Mouse (Mus musculus) testis, postnatal 10 days (tissue): ENCODE data around the gene Atf7.

ENCODE experiments used
- DNase-seq: peaks from one replicate; pipeline ENCODE4 v3.0.0; 2021; ENCODE audit warnings: low spot score

Gene Atf7

DNA sequence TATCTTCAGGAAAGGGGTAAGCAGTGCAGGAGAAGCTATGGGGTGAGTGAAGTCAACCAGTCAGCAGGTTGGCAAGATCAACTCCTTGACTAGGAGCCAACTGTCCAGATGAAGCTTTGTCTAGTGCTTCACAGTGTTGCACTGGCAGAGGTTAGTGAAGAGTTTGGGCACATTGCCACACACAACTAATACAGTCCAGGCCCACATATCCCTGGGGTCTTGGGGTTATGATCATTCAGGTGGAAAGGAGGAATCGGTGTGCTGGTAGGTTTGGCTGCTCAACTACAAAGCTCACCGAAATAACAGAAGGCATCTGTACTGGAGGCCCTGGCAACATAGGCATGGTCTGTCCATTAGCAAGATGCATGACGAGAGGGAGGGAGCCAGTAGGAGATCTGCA lies 77.8 kb downstream of the Atf7 start:
- peak; percentile 29 for DNase-seq

DNA sequence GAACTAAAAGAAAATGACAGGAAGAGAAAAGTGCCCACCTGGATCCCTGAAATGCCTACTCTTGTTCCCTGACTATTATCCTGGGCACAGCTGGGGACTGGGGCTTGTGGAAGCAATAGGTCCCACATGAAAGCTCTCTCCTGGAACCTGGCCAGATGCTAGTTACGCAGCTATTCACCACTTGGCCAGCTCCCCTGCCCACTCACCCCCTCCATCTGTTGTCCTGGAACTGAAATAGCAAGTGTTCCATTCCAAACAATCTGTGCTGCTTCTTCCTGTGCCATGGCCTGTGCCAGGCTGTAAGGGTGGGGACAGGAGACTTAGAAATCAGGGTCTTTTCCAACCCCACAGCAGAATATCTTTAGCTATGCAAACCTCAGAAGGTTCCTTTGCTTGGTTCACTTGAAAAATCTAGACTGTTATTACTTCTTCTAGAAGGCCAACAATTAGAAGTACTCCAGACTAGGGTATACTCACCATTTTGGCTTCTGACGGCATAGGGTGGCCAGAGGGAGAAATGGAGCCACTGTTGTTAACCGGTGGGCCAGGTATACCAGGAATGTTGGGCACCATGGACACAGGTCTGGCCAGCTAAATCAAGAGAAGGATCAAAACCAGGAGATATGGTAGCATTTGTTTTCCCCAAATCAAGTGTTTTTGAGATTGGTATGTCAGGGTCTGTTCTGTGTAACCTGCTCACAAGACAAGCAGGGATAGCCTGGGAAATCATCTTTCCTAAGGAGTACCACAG lies 78.4 kb downstream of the Atf7 start:
- DNase-seq = peak; percentile 47

DNA sequence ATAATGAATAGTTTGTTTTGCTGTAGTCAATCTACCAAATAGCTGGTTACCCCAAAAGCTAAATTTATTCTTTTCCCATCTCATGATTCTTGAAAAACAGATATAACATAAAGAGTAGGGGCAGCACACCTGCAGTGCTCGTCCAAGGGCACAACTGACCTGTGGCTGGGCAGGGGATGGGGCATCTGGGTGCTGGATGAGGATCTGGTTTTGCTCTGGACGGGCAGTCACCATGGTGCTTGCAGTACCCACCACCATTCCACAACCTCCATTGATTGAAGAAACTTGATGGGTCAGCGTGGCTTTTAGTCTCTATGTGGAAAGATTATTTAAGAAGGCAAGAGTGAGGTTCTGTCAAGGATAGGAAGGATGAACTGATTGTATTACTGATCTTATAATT lies 79.0 kb downstream of the Atf7 start:
- peak; percentile 33 for DNase-seq

DNA sequence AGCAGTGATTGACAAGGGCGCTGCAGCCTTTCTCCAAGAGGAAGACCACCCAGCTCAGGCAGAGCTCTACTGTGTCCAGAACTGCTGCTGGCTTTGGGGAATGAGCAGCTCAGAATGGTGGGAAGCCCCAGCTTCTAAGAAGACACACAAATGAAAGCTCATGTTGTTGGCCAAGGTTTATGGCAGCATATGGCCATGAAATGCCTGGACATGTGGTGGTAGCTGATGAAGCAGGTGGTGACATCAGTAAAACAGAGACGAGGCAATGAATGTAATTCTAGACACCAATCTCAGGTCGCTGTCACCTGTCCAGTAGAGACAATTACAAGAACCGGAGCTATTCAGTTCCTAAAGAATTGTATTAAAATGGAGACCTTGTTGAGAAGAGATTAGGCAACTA lies 80.5 kb downstream of the Atf7 start:
- DNase-seq = peak; percentile 23

DNA sequence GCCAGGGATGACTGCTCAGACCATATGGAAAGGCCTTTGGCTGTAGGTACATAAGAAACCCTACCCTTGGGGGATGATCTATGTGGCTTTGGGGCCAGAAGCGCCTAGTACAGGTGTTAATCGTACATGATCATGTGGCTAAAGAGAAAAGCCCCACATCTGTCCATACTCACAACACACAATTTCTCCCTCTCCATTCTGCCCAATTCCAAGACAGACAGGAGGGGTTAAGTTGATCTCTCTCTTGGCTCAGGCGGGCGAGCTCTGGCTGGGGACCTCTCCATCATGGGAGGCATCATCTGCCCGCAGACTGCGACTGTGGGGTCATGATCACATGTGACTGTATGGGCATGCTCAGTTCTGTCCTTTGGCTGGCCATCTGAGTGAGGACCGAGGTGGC lies 91.3 kb downstream of the Atf7 start:
- no peak for DNase-seq

DNA sequence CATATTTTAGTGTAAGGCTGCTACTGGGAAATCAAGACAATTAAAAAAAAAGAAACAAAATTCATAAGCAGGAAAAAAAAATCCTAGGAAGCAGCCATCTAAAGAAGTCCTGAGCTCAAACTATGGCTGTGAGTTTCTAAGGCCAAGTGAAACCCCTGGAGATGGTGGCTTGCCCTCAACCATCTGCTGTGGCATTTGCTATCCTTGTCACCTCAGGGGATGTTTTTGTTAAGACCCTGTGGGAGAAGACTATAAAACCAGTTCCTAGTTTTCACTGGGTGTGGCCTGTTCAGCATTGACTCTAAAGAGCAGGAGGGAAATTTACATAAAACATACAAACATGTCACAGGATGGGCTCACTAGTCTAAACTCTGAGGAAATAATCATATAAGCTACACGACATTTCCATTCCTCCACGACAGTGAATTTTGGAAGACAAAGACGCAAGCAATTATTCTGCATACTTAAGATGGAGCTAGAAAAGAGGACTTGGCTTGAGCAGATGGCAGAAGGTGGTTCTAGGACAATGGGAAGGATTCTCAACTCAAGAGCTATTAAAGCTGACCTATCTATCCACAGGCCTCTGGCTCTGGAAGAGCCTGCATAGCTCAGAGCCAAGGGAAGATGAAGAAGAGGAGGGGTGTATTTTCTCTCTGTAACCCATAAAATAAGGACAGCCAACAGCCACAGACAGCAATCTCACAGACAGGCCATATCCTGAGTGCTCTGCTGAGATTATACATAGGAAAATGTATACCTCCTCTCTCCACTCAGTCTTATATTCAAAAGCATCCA lies 93.0 kb downstream of the Atf7 start:
- DNase-seq = no peak

DNA sequence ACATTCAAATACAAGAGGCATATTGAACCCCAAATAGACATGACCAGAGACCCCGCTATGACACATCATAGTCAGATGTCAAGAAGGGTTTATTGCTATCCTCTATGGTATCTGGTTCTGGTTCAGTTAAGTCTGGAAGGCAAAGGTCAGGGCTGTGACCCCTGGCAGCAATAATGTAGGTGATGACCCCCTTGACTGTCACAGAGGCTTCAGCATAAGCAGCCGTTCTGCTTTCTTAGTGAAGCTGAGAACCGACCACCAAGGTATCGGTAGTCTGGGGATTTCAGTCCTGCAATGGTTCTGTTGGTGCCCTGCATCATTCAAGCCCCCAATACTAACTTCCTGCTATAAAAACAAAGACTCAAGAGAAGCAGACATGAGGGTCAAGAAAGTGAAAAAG lies 93.7 kb downstream of the Atf7 start:
- DNase-seq = no peak

DNA sequence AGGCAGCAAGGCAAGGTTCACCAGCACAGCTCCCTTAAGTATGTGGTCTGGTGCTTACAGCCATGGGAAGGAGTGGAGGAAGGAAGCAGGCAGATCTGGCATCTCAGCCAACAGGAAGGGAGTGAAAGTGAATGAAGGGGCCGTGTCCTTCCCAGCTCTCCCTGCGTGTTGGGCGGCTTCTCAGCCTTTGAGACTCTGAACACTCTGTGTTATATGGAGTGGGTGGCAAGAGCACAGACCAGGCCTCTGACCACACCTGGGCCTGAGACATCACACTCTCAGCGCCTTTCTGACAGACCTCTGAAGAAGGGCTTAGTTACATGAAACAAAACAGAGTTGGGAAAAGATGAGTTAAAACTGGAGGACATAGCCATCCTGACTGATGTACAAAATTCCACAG lies 94.7 kb downstream of the Atf7 start:
- DNase-seq = no peak

DNA sequence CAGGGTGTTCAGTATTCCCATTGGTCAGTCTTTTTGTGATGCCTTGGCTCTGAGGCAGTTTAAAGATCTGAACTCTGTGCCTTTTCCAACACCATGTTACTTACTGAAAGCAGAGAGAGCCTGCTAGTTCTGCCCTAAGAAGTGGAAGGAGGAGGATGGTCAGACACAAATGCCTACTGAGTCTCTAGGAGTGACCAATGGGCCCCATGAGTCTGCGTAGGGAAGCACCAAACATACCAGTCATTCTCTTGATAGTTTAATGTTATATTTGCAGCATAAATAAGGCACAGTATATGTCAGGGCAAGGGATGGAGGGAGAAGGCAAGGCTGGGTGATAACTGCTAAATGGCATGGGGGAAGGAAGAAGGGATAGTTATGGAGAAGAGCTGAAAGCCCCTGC lies 96.9 kb downstream of the Atf7 start:
- no peak for DNase-seq

DNA sequence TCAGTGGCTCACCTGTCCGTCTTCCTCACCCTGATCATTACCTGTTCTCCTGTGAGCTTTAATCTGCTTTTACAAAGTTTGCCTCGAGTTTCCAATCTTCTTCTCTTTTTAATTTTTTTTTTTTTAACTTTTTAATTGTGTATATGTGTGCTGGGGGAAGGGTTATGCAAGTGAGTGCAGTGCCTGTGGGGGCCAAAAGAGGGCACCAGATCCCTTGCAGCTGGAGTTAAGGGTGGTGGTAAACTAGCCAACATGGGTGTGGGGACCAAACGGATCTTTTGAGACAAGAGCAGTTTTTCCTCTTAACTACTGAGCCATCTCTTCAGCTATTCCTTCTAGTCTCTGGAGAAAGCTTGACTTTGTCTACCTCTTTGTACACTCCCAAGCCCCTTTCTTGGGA lies 97.3 kb downstream of the Atf7 start:
- DNase-seq = no peak

DNA sequence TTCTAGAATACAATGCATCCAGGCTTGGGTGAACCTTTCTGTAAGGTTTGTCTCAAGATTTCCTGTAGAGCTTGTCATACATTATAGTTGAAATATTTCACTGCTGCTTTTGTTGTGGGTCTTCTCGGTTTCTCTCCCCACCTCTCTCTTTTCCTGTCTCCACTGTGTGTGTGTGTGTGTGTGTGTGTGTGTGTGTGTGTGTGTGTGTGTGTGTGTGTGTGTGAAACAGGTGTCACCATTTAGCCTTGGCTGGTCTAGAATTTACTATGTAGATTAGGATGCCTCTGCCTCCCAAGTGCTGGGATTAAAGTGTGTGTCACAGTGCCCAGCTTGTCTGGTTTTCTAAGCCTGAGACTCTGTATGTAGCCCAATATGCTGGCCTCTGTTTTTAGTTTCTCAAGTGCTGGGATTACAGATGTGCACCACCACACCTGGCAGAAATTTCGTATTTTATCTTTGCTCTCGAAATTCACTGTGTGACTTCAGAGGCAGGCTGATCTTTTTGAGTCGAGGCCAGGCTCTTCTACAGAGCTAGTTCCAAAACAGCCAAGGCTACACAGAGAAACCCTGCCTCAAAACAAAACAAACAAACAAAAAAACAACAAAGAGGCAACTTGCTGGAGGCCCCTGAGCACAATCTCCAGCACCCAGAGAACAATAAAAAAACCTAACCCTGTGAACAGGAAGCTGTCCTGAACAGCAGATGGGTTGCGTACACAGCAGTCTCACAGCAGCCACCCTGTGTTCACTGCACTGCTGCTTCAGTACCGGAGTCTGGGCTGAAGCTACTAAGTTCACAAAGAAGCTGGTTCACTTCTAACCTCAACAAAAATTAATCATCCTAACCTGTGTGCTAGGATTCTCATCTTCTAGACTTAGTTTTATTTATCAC lies 98.9 kb downstream of the Atf7 start:
- DNase-seq = no peak

DNA sequence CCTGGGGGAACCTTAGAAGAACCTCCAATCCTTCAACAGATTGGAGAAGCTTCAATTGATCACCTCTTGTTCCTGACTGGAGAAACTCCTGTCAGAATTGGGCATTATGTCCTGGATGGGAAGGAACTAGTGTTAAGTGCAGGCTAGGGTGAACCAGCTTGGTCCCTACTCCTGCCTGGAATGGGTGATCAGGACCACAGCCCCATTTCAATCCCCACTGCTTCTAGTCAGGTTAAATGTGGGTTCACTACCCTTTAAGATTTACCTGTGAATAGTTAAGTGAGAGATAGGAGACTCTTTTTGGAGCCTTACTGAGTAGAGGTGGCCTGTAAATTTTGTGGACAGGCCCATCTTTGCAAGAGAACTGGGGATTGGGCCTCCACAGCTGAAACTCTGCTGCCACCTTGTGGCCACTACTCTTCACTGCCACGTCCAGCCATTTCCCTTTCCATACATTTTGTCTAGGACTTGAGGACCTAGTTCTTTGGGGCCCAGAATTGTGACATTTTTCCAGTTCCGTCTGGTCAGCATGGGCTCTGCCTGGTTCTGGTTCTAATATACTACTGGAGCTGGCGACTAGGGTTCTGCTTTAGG lies 100.3 kb downstream of the Atf7 start, which contains the start of gene Npff:
Npff (minus strand) TSS at position 51 of the 594 bp plus-strand sequence.
- peak; percentile 84 for DNase-seq

DNA sequence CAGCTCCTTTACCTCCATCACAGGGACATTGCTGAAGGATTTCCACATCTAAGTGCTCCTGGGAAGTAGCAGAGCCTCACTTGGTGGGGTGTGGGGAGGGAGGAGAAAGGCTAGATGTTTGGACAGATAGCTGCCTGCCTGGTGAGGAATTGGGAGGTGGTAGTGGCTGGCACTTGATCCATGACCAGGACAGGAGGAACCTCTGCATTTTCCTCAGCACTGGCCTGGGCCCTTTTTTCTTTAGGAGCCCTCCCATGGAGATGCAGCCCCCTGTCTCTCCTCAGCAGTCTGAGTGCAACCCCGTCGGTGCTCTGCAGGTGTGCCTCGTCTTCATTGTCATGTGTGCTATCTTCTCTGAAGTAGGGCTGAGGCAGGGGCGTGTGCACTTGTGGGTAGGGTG lies 103.8 kb downstream of the Atf7 start:
- no peak for DNase-seq

DNA sequence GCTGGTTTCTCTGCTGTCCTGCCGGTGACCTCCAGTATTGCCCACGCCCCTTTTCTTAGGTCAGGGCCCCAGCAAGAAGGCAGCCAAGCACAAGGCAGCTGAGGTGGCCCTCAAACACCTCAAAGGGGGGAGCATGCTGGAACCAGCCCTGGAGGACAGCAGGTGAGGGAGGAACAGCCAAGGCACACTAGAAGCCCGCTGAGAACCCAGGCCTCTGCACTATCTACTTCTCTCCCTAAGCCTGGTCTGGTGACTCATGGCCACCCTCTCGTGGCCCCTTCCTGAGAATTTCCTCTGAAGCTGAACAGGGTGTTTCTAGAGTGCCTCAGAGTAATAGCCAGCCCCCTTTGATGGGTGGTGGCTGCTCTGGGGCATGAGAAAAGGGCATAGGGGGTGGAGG lies 104.8 kb downstream of the Atf7 start:
- DNase-seq = no peak

DNA sequence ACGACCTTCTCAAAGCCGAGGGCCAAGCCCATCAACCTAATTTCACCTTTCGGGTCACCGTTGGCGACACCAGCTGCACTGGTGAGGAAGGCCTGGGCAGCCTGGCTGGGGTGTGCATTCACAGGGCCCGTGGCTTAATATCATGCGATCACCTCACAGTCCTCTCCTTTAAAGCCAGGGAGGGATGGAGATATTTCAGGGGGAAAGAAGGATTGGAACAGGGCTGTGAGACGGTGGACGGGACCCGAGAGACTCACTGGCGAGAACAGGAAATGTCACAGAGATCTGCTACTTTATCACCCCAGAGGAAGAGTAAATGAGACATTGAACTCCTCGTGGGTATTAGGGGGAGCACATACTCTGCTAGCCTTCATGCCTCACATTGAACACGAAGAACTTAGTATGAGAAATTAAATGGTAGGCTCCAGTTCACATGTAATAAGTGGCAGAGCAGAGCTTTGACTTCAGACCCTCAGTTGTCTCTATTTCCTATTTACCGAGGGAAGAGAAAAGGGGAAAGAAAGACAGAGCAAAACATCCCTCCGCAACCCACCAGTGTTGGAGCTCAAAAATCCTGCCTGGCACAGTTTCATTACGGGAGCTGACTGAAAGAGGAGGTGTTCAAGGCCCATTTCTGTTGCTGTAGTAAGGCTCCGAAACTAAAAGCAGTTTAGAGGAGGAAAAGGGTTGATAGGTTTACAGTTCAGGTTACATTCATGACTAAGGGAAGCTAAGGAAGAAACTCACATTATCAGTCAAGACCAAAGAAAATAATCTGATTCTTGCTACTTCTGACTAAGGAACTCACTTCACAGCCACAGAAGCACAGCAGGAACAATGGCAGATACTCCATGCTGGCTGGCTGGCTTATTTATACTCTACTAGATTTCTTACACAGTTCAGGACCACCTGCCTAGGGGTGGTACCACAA lies 105.8 kb downstream of the Atf7 start:
- DNase-seq = no peak

DNA sequence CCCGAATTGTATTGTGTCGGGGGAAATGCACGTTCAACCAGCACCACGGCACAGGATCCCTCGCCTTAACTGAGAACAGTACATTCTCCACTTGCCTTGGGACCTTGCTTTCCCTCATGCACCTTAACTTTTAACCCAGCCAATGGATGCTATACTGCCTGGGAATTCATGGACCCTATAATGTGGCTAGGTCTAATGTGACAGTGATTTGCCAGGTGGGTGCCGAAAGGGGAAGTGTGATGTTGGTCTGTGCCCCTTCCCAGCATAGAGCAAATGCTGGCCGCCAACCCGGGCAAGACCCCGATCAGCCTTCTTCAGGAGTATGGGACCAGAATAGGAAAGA lies 106.4 kb downstream of the Atf7 start:
- no peak for DNase-seq

DNA sequence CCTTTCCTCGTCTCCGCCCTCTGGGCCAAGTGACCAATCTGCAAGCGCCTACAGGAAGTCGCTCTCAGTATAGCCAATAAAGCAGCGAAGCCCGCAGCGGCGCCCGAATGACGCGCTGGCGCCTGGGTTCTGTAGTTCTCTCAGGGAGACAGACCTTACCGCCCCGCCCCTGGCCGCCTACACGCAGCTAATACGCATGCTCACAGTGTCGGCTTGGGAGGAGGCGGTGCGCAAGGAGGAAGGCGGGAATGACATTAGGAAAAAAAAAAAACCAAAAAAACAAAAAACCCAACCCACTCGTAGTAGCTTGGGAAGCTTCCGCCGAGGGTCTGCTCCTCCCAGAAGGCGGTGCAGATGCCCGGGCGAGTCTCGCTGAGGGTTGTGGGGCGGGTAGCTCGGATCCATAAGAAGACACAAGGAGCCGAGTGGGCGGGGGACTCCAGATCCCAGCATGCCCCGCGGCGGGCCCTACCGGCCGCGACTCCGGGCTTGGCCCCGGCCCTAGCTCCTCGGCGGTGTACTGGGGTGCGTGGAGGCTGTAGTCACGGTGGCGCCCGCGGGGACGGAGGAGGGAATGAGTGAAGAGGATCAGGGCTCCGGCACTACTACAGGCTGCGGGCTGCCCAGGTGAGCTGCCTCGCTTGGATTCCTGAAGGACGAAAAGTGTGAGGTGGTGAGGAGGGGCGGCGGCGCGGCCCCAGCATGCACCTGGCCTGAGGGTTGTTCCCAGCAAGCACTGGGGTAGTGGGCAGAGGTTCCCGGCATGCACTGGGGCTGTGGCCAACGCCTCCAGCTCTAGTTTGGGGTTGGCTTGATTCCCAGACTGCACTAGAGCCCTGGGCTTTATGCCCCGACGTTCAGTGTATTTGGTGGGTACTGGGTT lies 107.0 kb downstream of the Atf7 start, which contains the start of gene Tarbp2:
Tarbp2 (plus strand) TSS at position 217 of the 883 bp plus-strand sequence.
- DNase-seq = peak; percentile 98

DNA sequence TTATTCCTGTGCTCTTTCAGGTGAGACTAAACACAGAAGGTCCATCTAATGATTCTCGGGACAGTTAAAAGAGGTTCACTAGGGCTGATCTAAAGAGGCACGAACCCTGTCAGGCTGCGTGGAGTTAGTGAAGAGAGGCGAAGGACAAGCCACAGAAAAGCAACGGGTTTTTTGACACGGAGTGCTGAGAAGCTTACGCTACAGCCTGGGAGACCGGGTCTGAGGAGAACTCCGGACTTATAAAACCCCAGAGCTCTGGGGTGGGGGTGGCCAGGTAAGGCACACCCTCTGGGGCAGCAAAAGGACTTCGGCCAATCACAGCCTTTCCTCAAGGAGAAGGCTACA lies 107.7 kb downstream of the Atf7 start:
- no peak for DNase-seq

DNA sequence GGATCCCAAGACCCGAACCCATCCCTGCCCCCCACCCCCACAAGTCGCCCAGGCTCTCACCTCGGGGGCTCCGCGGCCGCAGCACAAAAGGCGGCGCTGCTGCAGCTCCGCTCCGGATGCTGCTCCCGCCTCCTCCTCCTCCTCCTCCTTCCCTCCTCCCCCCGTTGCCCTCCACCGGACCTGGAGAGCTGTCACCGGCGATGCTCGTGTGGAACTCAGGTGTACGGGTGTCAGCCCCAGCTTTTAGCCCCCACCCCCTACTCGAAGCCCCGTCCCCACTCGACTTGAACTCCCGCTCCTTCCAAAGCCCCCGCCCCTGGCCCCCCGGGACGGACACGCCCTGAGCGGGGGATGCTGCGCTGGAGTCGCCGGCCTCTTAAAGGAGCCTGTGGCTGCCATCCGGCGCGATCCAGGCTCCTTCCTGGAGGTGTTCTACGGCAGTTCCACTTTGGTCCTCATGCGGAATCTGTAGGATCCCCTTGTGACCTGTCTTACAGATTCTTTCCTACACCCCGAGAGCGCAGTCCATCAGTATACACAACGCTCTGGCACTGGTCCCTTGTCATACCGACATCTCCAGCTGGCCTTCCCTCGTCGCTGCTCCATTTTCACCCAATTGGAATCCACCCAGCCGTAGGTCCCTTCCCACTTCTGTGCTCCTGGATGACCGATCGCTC lies 108.4 kb downstream of the Atf7 start, which contains the start of gene Map3k12:
Map3k12 (minus strand) TSS at position 337 of the 677 bp plus-strand sequence.
- DNase-seq = peak; percentile 84
